Mouse (Mus musculus): Measurements from ENCODE around the gene Tmem151a.

DNA sequence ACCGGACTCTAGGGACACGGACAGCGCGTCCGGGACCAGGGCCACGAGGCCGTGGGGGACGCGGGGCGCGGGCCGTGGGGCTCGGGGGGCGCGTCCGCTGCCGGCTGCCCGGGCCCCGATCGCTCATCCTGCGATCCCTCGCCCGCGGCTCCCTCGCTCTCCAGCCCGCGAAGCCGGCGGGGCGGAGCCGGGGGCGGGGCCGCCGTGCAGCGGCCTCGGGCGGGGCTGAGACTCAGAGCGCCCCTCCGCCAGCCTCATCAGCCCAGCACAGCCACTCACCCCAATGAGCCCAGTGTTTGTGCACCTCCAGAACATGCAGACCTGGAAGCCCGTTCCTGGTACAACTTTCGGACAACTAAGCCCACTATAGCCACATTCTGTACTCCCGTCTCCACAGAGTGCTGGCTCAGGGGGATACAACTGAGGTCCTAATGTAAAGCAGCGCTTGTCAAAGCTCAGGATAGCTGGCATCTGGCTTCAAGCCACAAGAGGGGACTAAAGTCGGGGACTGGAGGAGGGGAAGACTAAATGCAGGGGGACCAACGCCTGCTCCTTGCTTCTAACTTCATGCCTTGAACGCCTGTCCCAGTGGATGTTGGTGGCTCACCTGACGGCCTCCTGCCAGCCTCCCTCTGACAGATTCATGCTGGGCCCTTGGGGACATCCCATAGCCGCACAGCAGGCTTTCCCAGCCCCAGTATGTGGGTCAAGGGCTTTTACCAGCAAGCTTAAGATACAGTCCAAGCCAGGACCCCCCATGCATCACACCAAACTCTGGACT, 13.2 kb upstream of the Tmem151a start, which contains the start of gene Cnih2:
- no peak for TF ChIP-seq CTCF (IDR thresholded peaks at IDR 0.05; ENCODE audit: low read depth, low read length)
- TF ChIP-seq POLR2A (IDR thresholded peaks at IDR 0.05; ENCODE audit: borderline replicate concordance, low read depth, low read length), result no peak
